Mouse (Mus musculus): ENCODE measurements at regions not wholly inside any gene's neighbourhood (a gene's known extent, or its start where the extent isn't known, plus 50 kb on each side); places are given as distances from the start of the nearest gene placed in this dataset.

GRCm38 (mm10) chrX:76077781-76078180 lies 186.3 kb upstream of the Cldn34b3 start:
- Histone ChIP-seq H3K9me3 (ENCODE audit: control insufficient read depth, low read length) (no peaks in the 10 kb centered on the region), H3K4me3 (ENCODE audit: low read length) (no peak overlapping the region), H3K9ac (ENCODE audit: low read depth, low read length) (no peak overlapping the region), H3K36me3 (ENCODE audit: control insufficient read depth, insufficient read depth, low read length) (no peaks in the 10 kb centered on the region), H3K27ac (ENCODE audit: low read depth, low read length) (no peak overlapping the region), H3K27me3 (replicated peaks; ENCODE audit: control insufficient read depth, insufficient read depth, low read length) (no peaks in the 10 kb centered on the region), H3K4me1 (ENCODE audit: control insufficient read depth, insufficient read depth, low read depth, low read length) (no peaks in the 10 kb centered on the region), H3K4me2 (ENCODE audit: low read length) (no peak overlapping the region)
- ATAC-seq, result no peak
- 61% methylated on average over 3 of the region's 3 CpGs for WGBS

GRCm38 (mm10) chrX:76082670-76083069 lies 181.4 kb upstream of the Cldn34b3 start:
- H3K36me3 ChIP-seq (ENCODE audit: control insufficient read depth, insufficient read depth, low read length), result no peaks in the 10 kb centered on the region
- no peaks in the 10 kb centered on the region for H3K9me3 ChIP-seq (ENCODE audit: control insufficient read depth, low read length)
- H3K9ac ChIP-seq (ENCODE audit: low read depth, low read length), result no peak overlapping the region
- no peak overlapping the region for H3K27ac ChIP-seq (ENCODE audit: low read depth, low read length)
- WGBS, result 61% methylated on average over 4 of the region's 4 CpGs
- H3K4me2 ChIP-seq (ENCODE audit: low read length), result no peak overlapping the region
- H3K4me3 ChIP-seq (ENCODE audit: low read length), result no peak overlapping the region
- H3K27me3 ChIP-seq (replicated peaks; ENCODE audit: control insufficient read depth, insufficient read depth, low read length), result no peaks in the 10 kb centered on the region
- H3K4me1 ChIP-seq (ENCODE audit: control insufficient read depth, insufficient read depth, low read depth, low read length), result no peaks in the 10 kb centered on the region
- ATAC-seq, result no peak

GRCm38 (mm10) chrX:76110763-76111474 lies 153.2 kb upstream of the Cldn34b3 start:
- Histone ChIP-seq H3K4me1 (ENCODE audit: control insufficient read depth, insufficient read depth, low read depth, low read length) (no peaks in the 10 kb centered on the region), H3K9me3 (ENCODE audit: control insufficient read depth, low read length) (no peaks in the 10 kb centered on the region), H3K4me3 (ENCODE audit: low read length) (no peak overlapping the region), H3K27me3 (replicated peaks; ENCODE audit: control insufficient read depth, insufficient read depth, low read length) (no peaks in the 10 kb centered on the region), H3K4me2 (ENCODE audit: low read length) (no peak overlapping the region), H3K36me3 (ENCODE audit: control insufficient read depth, insufficient read depth, low read length) (no peaks in the 10 kb centered on the region), H3K27ac (ENCODE audit: low read depth, low read length) (no peak overlapping the region), H3K9ac (ENCODE audit: low read depth, low read length) (no peak overlapping the region)
- 66% methylated on average over 4 of the region's 4 CpGs for WGBS
- no peak for ATAC-seq

GRCm38 (mm10) chrX:76116086-76116485 lies 148.0 kb upstream of the Cldn34b3 start:
- H3K27ac ChIP-seq (ENCODE audit: low read depth, low read length), result no peak overlapping the region
- no peak overlapping the region for H3K4me3 ChIP-seq (ENCODE audit: low read length)
- 33% methylated on average over 1 of the region's 1 CpGs for WGBS
- H3K4me2 ChIP-seq (ENCODE audit: low read length), result no peak overlapping the region
- no peak overlapping the region for H3K9ac ChIP-seq (ENCODE audit: low read depth, low read length)
- H3K9me3 ChIP-seq (ENCODE audit: control insufficient read depth, low read length), result no peaks in the 10 kb centered on the region
- peak; percentile 27; the same call in 1 of the 2 replicates for ATAC-seq
- no peaks in the 10 kb centered on the region for H3K36me3 ChIP-seq (ENCODE audit: control insufficient read depth, insufficient read depth, low read length)
- H3K27me3 ChIP-seq (replicated peaks; ENCODE audit: control insufficient read depth, insufficient read depth, low read length), result no peaks in the 10 kb centered on the region
- no peaks in the 10 kb centered on the region for H3K4me1 ChIP-seq (ENCODE audit: control insufficient read depth, insufficient read depth, low read depth, low read length)

- H3K9ac ChIP-seq (ENCODE audit: low read depth, low read length), result no peak overlapping the region
- H3K4me2 ChIP-seq (ENCODE audit: low read length), result no peak overlapping the region
- H3K9me3 ChIP-seq (ENCODE audit: control insufficient read depth, low read length), result no peaks in the 10 kb centered on the region
- H3K27me3 ChIP-seq (replicated peaks; ENCODE audit: control insufficient read depth, insufficient read depth, low read length), result no peaks in the 10 kb centered on the region
- H3K4me1 ChIP-seq (ENCODE audit: control insufficient read depth, insufficient read depth, low read depth, low read length), result no peaks in the 10 kb centered on the region
- no peak for ATAC-seq
- H3K4me3 ChIP-seq (ENCODE audit: low read length), result no peak overlapping the region
- H3K27ac ChIP-seq (ENCODE audit: low read depth, low read length), result no peak overlapping the region
- H3K36me3 ChIP-seq (ENCODE audit: control insufficient read depth, insufficient read depth, low read length), result no peaks in the 10 kb centered on the region
- WGBS, result 74% methylated on average over 1 of the region's 1 CpGs
Measured at GRCm38 (mm10) chrX:76116562-76116961, 147.5 kb upstream of the Cldn34b3 start.

- no peaks in the 10 kb centered on the region for H3K27me3 ChIP-seq (replicated peaks; ENCODE audit: control insufficient read depth, insufficient read depth, low read length)
- H3K9me3 ChIP-seq (ENCODE audit: control insufficient read depth, low read length), result no peaks in the 10 kb centered on the region
- no peaks in the 10 kb centered on the region for H3K36me3 ChIP-seq (ENCODE audit: control insufficient read depth, insufficient read depth, low read length)
- no peak overlapping the region for H3K9ac ChIP-seq (ENCODE audit: low read depth, low read length)
- no peak overlapping the region for H3K4me2 ChIP-seq (ENCODE audit: low read length)
- ATAC-seq, result no peak
- H3K4me3 ChIP-seq (ENCODE audit: low read length), result no peak overlapping the region
- no peaks in the 10 kb centered on the region for H3K4me1 ChIP-seq (ENCODE audit: control insufficient read depth, insufficient read depth, low read depth, low read length)
- WGBS, result 37% methylated on average over 3 of the region's 3 CpGs
- H3K27ac ChIP-seq (ENCODE audit: low read depth, low read length), result no peak overlapping the region
Measured at GRCm38 (mm10) chrX:76120936-76121335, 143.2 kb upstream of the Cldn34b3 start.

- no peaks in the 10 kb centered on the region for H3K4me1 ChIP-seq (ENCODE audit: control insufficient read depth, insufficient read depth, low read depth, low read length)
- H3K9ac ChIP-seq (ENCODE audit: low read depth, low read length), result no peak overlapping the region
- 43% methylated on average over 2 of the region's 2 CpGs for WGBS
- H3K4me3 ChIP-seq (ENCODE audit: low read length), result no peak overlapping the region
- no peaks in the 10 kb centered on the region for H3K9me3 ChIP-seq (ENCODE audit: control insufficient read depth, low read length)
- H3K4me2 ChIP-seq (ENCODE audit: low read length), result no peak overlapping the region
- H3K27ac ChIP-seq (ENCODE audit: low read depth, low read length), result no peak overlapping the region
- no peaks in the 10 kb centered on the region for H3K27me3 ChIP-seq (replicated peaks; ENCODE audit: control insufficient read depth, insufficient read depth, low read length)
- ATAC-seq, result peak; percentile 37; the same call in 1 of the 2 replicates
- H3K36me3 ChIP-seq (ENCODE audit: control insufficient read depth, insufficient read depth, low read length), result no peaks in the 10 kb centered on the region
Measured at GRCm38 (mm10) chrX:76123355-76123754, 140.7 kb upstream of the Cldn34b3 start.

- Histone ChIP-seq H3K9ac (ENCODE audit: low read depth, low read length) (no peak overlapping the region), H3K4me2 (ENCODE audit: low read length) (no peak overlapping the region), H3K36me3 (ENCODE audit: control insufficient read depth, insufficient read depth, low read length) (no peaks in the 10 kb centered on the region), H3K9me3 (ENCODE audit: control insufficient read depth, low read length) (no peaks in the 10 kb centered on the region), H3K27me3 (replicated peaks; ENCODE audit: control insufficient read depth, insufficient read depth, low read length) (no peaks in the 10 kb centered on the region), H3K4me1 (ENCODE audit: control insufficient read depth, insufficient read depth, low read depth, low read length) (no peaks in the 10 kb centered on the region), H3K27ac (ENCODE audit: low read depth, low read length) (no peak overlapping the region), H3K4me3 (ENCODE audit: low read length) (no peak overlapping the region)
- no peak for ATAC-seq
- WGBS, result 69% methylated on average over 2 of the region's 2 CpGs
Measured at GRCm38 (mm10) chrX:76137729-76138128, 126.4 kb upstream of the Cldn34b3 start.

- WGBS, result 66% methylated on average over 2 of the region's 2 CpGs
- Histone ChIP-seq H3K27me3 (replicated peaks; ENCODE audit: control insufficient read depth, insufficient read depth, low read length) (no peaks in the 10 kb centered on the region), H3K27ac (ENCODE audit: low read depth, low read length) (no peak overlapping the region), H3K4me3 (ENCODE audit: low read length) (no peak overlapping the region), H3K36me3 (ENCODE audit: control insufficient read depth, insufficient read depth, low read length) (no peaks in the 10 kb centered on the region), H3K4me2 (ENCODE audit: low read length) (no peak overlapping the region), H3K9me3 (ENCODE audit: control insufficient read depth, low read length) (no peaks in the 10 kb centered on the region), H3K9ac (ENCODE audit: low read depth, low read length) (no peak overlapping the region), H3K4me1 (ENCODE audit: control insufficient read depth, insufficient read depth, low read depth, low read length) (no peaks in the 10 kb centered on the region)
- ATAC-seq, result no peak
Measured at GRCm38 (mm10) chrX:76141022-76141421, 123.1 kb upstream of the Cldn34b3 start.

All from hindbrain, embryonic 16.5 days (tissue).